Mouse (Mus musculus): ENCODE results near the gene Vmn1r47. TPM values are rescaled to one million over a fixed set of nuclear protein-coding genes. Genes with fewer than 3 reads are reported as not detected.
"Not testable (repeated sequence)": the region's sequence is repeated elsewhere in the genome, so short reads cannot be mapped to it uniquely, and the experiment has no call there.

Gene Vmn1r47
- not detected in 2 replicates for polyA plus RNA-seq (2015; fragmentation: Nextera tagmentation; extraction: Ambion mirVana)

- H3K4me1 ChIP-seq (replicated peaks); H3K9me3 ChIP-seq; H3K36me3 ChIP-seq; H3K4me2 ChIP-seq; H3K27me3 ChIP-seq; H3K4me3 ChIP-seq; ATAC-seq (ENCODE audit: low FRiP score, low read depth); H3K9ac ChIP-seq; H3K27ac ChIP-seq (replicated peaks): not testable (repeated sequence)
- 94% methylated on average over 1 of the region's 1 CpGs for WGBS
Observed at GRCm38 (mm10) chr6:90015847-90016246, at the start of gene Vmn1r47. TSS of gene Vmn1r47 (plus strand) at chr6:90016147.

GRCm38 (mm10) chr6:89966341-89966740 lies 49.6 kb upstream of the Vmn1r47 start:
- no peak overlapping the region for H3K4me3 ChIP-seq
- H3K4me1 ChIP-seq (replicated peaks): no peaks in the 10 kb centered on the region
- H3K27ac ChIP-seq (replicated peaks): no peak overlapping the region
- H3K9me3 ChIP-seq: no peaks in the 10 kb centered on the region
- no peak overlapping the region for H3K4me2 ChIP-seq
- no peaks in the 10 kb centered on the region for H3K36me3 ChIP-seq
- no peak overlapping the region for H3K9ac ChIP-seq
- no peaks in the 10 kb centered on the region for H3K27me3 ChIP-seq
- ATAC-seq (ENCODE audit: low FRiP score, low read depth): no peak

DNA sequence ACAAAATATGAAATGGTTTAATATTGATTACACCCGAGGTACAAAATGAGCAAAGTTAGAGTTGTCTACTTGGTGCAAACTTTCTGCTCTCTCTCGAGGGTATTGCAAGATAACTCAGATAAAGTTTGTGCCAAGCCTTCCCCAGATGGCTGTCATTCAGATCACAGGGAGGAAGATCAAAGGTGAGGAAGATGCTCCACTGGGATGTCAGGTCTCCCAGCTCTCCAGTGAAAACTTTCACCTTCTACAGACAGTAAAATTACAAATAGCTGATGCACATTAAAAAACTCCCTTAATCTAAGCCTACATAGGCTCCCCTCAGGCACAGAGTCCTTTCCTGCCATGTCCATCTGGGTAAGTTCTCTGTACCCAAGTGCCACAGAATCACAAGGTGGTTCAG lies 46.9 kb upstream of the Vmn1r47 start, which contains the start of gene Vmn1r46:
Gene Vmn1r46, plus strand, starts transcription at position 301 of the 400 bp plus-strand sequence.
- H3K4me1 ChIP-seq (replicated peaks): no peaks in the 10 kb centered on the region
- H3K27me3 ChIP-seq: no peaks in the 10 kb centered on the region
- no peak for ATAC-seq (ENCODE audit: low FRiP score, low read depth)
- H3K27ac ChIP-seq (replicated peaks): no peak within 1 kb of the TSS
- H3K9ac ChIP-seq: no peak within 1 kb of the TSS
- no peaks in the 10 kb centered on the region for H3K36me3 ChIP-seq
- H3K4me3 ChIP-seq: no peak within 1 kb of the TSS
- WGBS: 62% methylated on average over 2 of the region's 2 CpGs
- no peak within 1 kb of the TSS for H3K4me2 ChIP-seq
- no peaks in the 10 kb centered on the region for H3K9me3 ChIP-seq

DNA sequence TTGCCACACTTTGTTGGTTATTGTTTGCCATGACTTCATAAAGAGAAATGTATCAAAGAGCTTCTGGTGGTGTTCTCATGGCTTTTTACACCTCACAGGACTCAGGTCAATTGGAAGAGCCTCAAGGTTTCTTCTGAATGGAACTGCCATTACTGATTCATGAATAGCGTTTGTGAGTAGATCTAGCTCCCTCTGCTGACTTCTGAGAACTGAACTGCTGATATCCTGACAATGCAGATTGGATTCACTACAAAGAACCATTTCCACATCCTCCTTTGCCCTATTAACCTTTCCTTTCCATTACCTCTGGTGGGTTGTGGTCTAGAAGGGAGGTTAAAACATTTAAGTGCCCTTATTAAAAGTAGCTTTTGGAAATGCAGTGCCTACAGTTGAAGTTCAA lies 30.0 kb upstream of the Vmn1r47 start:
- no peaks in the 10 kb centered on the region for H3K9me3 ChIP-seq
- ATAC-seq (ENCODE audit: low FRiP score, low read depth): no peak
- H3K4me3 ChIP-seq: no peak overlapping the region
- H3K9ac ChIP-seq: no peak overlapping the region
- H3K27ac ChIP-seq (replicated peaks): no peak overlapping the region
- no peaks in the 10 kb centered on the region for H3K27me3 ChIP-seq
- 33% methylated on average over 1 of the region's 1 CpGs for WGBS
- no peaks in the 10 kb centered on the region for H3K36me3 ChIP-seq
- no peaks in the 10 kb centered on the region for H3K4me1 ChIP-seq (replicated peaks)
- no peak overlapping the region for H3K4me2 ChIP-seq

DNA sequence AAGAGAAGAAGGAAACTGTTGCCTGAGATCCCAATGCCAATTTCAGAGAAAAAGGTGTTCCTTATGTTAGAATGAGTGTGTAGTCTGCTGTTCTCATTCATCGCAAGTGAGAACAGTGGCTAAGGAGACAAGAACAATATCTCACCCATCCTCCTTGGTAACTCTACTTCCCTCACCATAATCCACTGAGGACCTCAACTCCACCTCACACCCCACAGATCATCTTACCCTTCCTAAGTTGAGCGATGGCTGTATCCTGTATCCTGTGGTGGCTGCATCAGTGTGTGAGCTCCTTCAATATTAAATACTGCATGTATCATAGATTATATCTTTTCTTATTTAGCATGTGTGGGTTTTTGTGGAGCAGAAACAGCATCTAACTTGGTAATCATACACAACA lies 20.8 kb downstream of the Vmn1r47 start, which contains the start of gene Vmn1r48:
Gene Vmn1r48, minus strand, starts transcription at position 101 of the 400 bp plus-strand sequence.
- not testable (repeated sequence) for H3K27me3 ChIP-seq; ATAC-seq (ENCODE audit: low FRiP score, low read depth); H3K9me3 ChIP-seq; H3K27ac ChIP-seq (replicated peaks); H3K4me1 ChIP-seq (replicated peaks); H3K36me3 ChIP-seq; H3K4me3 ChIP-seq; H3K9ac ChIP-seq; H3K4me2 ChIP-seq
- no CpG with 5 or more reads among the region's 2 CpGs for WGBS

Other genes with a start within 250 kb of the Vmn1r47 start
- gene Vmn1r42, start 139.7 kb upstream of the Vmn1r47 start, polyA plus RNA-seq (2015; fragmentation: Nextera tagmentation; extraction: Ambion mirVana): not detected in 2 replicates
- gene Vmn1r43, start 139.7 kb upstream of the Vmn1r47 start, polyA plus RNA-seq (2015; fragmentation: Nextera tagmentation; extraction: Ambion mirVana): not detected in 2 replicates
- not detected in 2 replicates for gene Vmn1r44, start 132.5 kb upstream of the Vmn1r47 start, polyA plus RNA-seq (2015; fragmentation: Nextera tagmentation; extraction: Ambion mirVana)
- not detected in 2 replicates for gene Vmn1r45, start 75.5 kb upstream of the Vmn1r47 start, polyA plus RNA-seq (2015; fragmentation: Nextera tagmentation; extraction: Ambion mirVana)
- gene Vmn1r46, start 46.8 kb upstream of the Vmn1r47 start, polyA plus RNA-seq (2015; fragmentation: Nextera tagmentation; extraction: Ambion mirVana): not detected in 2 replicates
- gene Vmn1r48, start 20.7 kb downstream of the Vmn1r47 start, polyA plus RNA-seq (2015; fragmentation: Nextera tagmentation; extraction: Ambion mirVana): not detected in 2 replicates
- not detected in 2 replicates for gene Vmn1r49, start 62.4 kb downstream of the Vmn1r47 start, polyA plus RNA-seq (2015; fragmentation: Nextera tagmentation; extraction: Ambion mirVana)
- not detected in 2 replicates for gene Vmn1r50, start 85.3 kb downstream of the Vmn1r47 start, polyA plus RNA-seq (2015; fragmentation: Nextera tagmentation; extraction: Ambion mirVana)
- gene Vmn1r51, start 106.4 kb downstream of the Vmn1r47 start, polyA plus RNA-seq (2015; fragmentation: Nextera tagmentation; extraction: Ambion mirVana): 0.05 TPM in 2 replicates
- gene Vmn1r52, start 158.7 kb downstream of the Vmn1r47 start, polyA plus RNA-seq (2015; fragmentation: Nextera tagmentation; extraction: Ambion mirVana): not detected in 2 replicates
- not detected in 2 replicates for gene V1ra8, start 186.6 kb downstream of the Vmn1r47 start, polyA plus RNA-seq (2015; fragmentation: Nextera tagmentation; extraction: Ambion mirVana)
- not detected in 2 replicates for gene Vmn1r53, start 208.3 kb downstream of the Vmn1r47 start, polyA plus RNA-seq (2015; fragmentation: Nextera tagmentation; extraction: Ambion mirVana)
- not detected in 2 replicates for gene Vmn1r54, start 230.2 kb downstream of the Vmn1r47 start, polyA plus RNA-seq (2015; fragmentation: Nextera tagmentation; extraction: Ambion mirVana)